In genomic region chr19:10013913-10014312, GRCm38 (mm10) we compare ENCODE assay signal across 7 mouse cellular contexts. TPM values are rescaled to one million over a fixed set of nuclear protein-coding genes. Genes with fewer than 3 reads are reported as not detected.
DNase-seq lines count a peak whose midpoint lies in the region; ATAC-seq and TF ChIP-seq lines count a peak whose summit lies in the region.

No protein-coding gene starts in this region.

- no peaks in the 10 kb centered on the region for H3K36me3 ChIP-seq in G1E (replicated peaks)
- H3K36me3 ChIP-seq in heart, embryonic 11.5 days (ENCODE audit: control insufficient read depth, insufficient read depth, low read length) = no peaks in the 10 kb centered on the region
- H3K36me3 ChIP-seq in hindbrain, embryonic 14.5 days (replicated peaks; ENCODE audit: control insufficient read depth, insufficient read depth) = no peaks in the 10 kb centered on the region

- peaks cover 4% of the 10 kb centered on the region; the same call in 1 of the 2 replicates for H3K27me3 ChIP-seq in G1E (ENCODE audit: insufficient read depth, low read length)
- H3K27me3 ChIP-seq in heart, embryonic 11.5 days (ENCODE audit: control insufficient read depth, insufficient read depth, low read length) = no peaks in the 10 kb centered on the region
- H3K27me3 ChIP-seq in hindbrain, embryonic 14.5 days (ENCODE audit: control insufficient read depth, insufficient read depth, low read length) = no peaks in the 10 kb centered on the region

- H3K9me3 ChIP-seq in G1E (replicated peaks) = no peaks in the 10 kb centered on the region
- H3K9me3 ChIP-seq in heart, embryonic 11.5 days (replicated peaks; ENCODE audit: control insufficient read depth, low read length) = no peaks in the 10 kb centered on the region
- no peaks in the 10 kb centered on the region for H3K9me3 ChIP-seq in hindbrain, embryonic 14.5 days (ENCODE audit: control insufficient read depth, low read length)

- H3K4me3 ChIP-seq in G1E (ENCODE audit: low read depth, low read length) = peak overlapping the region; percentile 42; the same call in 1 of the 2 replicates
- no peak overlapping the region for H3K4me3 ChIP-seq in heart, embryonic 11.5 days (ENCODE audit: low read depth, low read length)
- H3K4me3 ChIP-seq in hindbrain, embryonic 14.5 days (replicated peaks; ENCODE audit: low read length) = no peak overlapping the region

- H3K4me2 ChIP-seq in heart, embryonic 11.5 days = peak overlapping the region; percentile 52
- no peak overlapping the region for H3K4me2 ChIP-seq in hindbrain, embryonic 14.5 days (replicated peaks)

- peak overlapping the region; percentile 16; the same call in 1 of the 2 replicates for H3K9ac ChIP-seq in heart, embryonic 11.5 days (ENCODE audit: low read depth, low read length)
- no peak overlapping the region for H3K9ac ChIP-seq in hindbrain, embryonic 14.5 days

- TF ChIP-seq CTCF in G1E (IDR thresholded peaks at IDR 0.05; ENCODE audit: low read depth, low read length) = no peak

- no peak for ATAC-seq in G1E (ENCODE audit: extremely low read depth, insufficient number of reproducible peaks, low FRiP score, poor library complexity, severe bottlenecking)
- peak; percentile 78 for ATAC-seq in heart, embryonic 11.5 days (replicated peaks; ENCODE audit: insufficient number of reproducible peaks, low FRiP score, low TSS enrichment)
- no peak for ATAC-seq in hindbrain, embryonic 14.5 days (ENCODE audit: low FRiP score)

- DNase-seq in G1E (ENCODE audit: low spot score) (no peak), liver (peak; percentile 90)
- peak; percentile 87 for DNase-seq in embryo, embryonic 10.5 days (ENCODE audit: low spot score)
- no peak for DNase-seq in thymus, postnatal 4 days
- DNase-seq in right cerebral cortex, postnatal 14 days = no peak
- no peak for DNase-seq in hindbrain, embryonic 14.5 days (ENCODE audit: low spot score)

- peak overlapping the region; percentile 94 for H3K27ac ChIP-seq in heart, embryonic 11.5 days (ENCODE audit: low read depth, low read length)
- H3K27ac ChIP-seq in hindbrain, embryonic 14.5 days = no peak overlapping the region

- 14% methylated on average over 5 of the region's 5 CpGs for WGBS in heart, embryonic 11.5 days (ENCODE audit: insufficient replicate concordance)
- 73% methylated on average over 5 of the region's 5 CpGs for WGBS in hindbrain, embryonic 14.5 days

- peaks cover 83% of the 10 kb centered on the region for H3K4me1 ChIP-seq in G1E (ENCODE audit: insufficient read depth, low read depth, low read length)
- H3K4me1 ChIP-seq in heart, embryonic 11.5 days (ENCODE audit: control insufficient read depth, insufficient read depth, low read length) = peaks cover 51% of the 10 kb centered on the region
- peaks cover 12% of the 10 kb centered on the region for H3K4me1 ChIP-seq in hindbrain, embryonic 14.5 days (replicated peaks; ENCODE audit: control insufficient read depth, insufficient read depth, low read length)

RNA-seq across cellular contexts. Expression of gene Rab3il1, which starts 12.4 kb away (rescaled TPM):
- 4.7 and 25.4 TPM in 2 replicates for total RNA-seq in G1E (2014; fragmentation: Nextera tagmentation)
- 2.7 and 3.1 TPM in 2 replicates for total RNA-seq in G1E (2017)
- polyA plus RNA-seq in G1E (2012) = 4.0 and 4.2 TPM in 2 replicates
- 50.8 and 54.0 TPM in 2 replicates for polyA plus RNA-seq in heart, embryonic 11.5 days (2014; fragmentation: Nextera tagmentation; extraction: Ambion mirVana)
- polyA plus RNA-seq in hindbrain, embryonic 14.5 days (2014; fragmentation: Nextera tagmentation; extraction: Ambion mirVana) = 19.3 and 23.8 TPM in 2 replicates

RNA-seq across cellular contexts. Expression of gene Best1, which starts 12.5 kb away (rescaled TPM):
- total RNA-seq in G1E (2014; fragmentation: Nextera tagmentation) = not detected in 2 replicates
- total RNA-seq in G1E (2017) = 0.22 TPM in 1 of 2 replicates, not detected in the other
- 0.03 TPM in 1 of 2 replicates, not detected in the other for polyA plus RNA-seq in G1E (2012)
- 0.10 and 0.41 TPM in 2 replicates for polyA plus RNA-seq in heart, embryonic 11.5 days (2014; fragmentation: Nextera tagmentation; extraction: Ambion mirVana)
- polyA plus RNA-seq in hindbrain, embryonic 14.5 days (2014; fragmentation: Nextera tagmentation; extraction: Ambion mirVana) = 2.3 and 2.6 TPM in 2 replicates

RNA-seq across cellular contexts. Expression of gene Fads3, which starts 27.5 kb away (rescaled TPM):
- total RNA-seq in G1E (2014; fragmentation: Nextera tagmentation) (32.8 and 41.8 TPM in 2 replicates), G1E (2017) (17.0 and 20.1 TPM in 2 replicates)
- polyA plus RNA-seq in G1E (2012) = 46.6 and 48.8 TPM in 2 replicates
- 15.8 and 17.9 TPM in 2 replicates for polyA plus RNA-seq in heart, embryonic 11.5 days (2014; fragmentation: Nextera tagmentation; extraction: Ambion mirVana)
- 24.7 and 25.7 TPM in 2 replicates for polyA plus RNA-seq in hindbrain, embryonic 14.5 days (2014; fragmentation: Nextera tagmentation; extraction: Ambion mirVana)

RNA-seq across cellular contexts. Expression of gene Fth1, which starts 33.5 kb away (rescaled TPM):
- total RNA-seq in G1E (2014; fragmentation: Nextera tagmentation) (2,660 and 2,681 TPM in 2 replicates), G1E (2017) (936 and 1,016 TPM in 2 replicates)
- 28,412 and 34,236 TPM in 2 replicates for polyA plus RNA-seq in G1E (2012)
- polyA plus RNA-seq in heart, embryonic 11.5 days (2014; fragmentation: Nextera tagmentation; extraction: Ambion mirVana) = 1,994 and 2,294 TPM in 2 replicates
- polyA plus RNA-seq in hindbrain, embryonic 14.5 days (2014; fragmentation: Nextera tagmentation; extraction: Ambion mirVana) = 1,735 and 1,844 TPM in 2 replicates

Comparison
In these comparisons a context has a peak if more than half of its experiments do, and no peak if none do; other contexts are left out.
1. DNase-seq: peak in embryo, embryonic 10.5 days (single experiment) and liver (single experiment); none in G1E (single experiment), thymus, postnatal 4 days (single experiment), right cerebral cortex, postnatal 14 days (single experiment) and hindbrain, embryonic 14.5 days (single experiment).